Mouse (Mus musculus) midbrain, embryonic 11.5 days (tissue): ENCODE data around the gene Tmod3. TPM values are rescaled to one million over a fixed set of nuclear protein-coding genes. Genes with fewer than 3 reads are reported as not detected.

Source experiments
- ATAC-seq: fragments of 200-750 bp; cut with Nextera tagmentation; 2 replicates; pipeline ENCODE4 v1.8.0; 2017; ENCODE audit warnings: moderate TSS enrichment, moderate library complexity; ENCODE audit not compliant: low FRiP score
- DNase-seq: peaks from one replicate; pipeline ENCODE4 v3.0.0; 2015; ENCODE audit warnings: low spot score; ENCODE audit errors: missing footprints
- H3K27ac ChIP-seq: fragments of 300-500 bp; sonication (generic); 2 replicates; pipeline ENCODE4 v1.5.1; 2014; ENCODE audit warnings: low read depth, low read length
- H3K27me3 ChIP-seq: fragments of 300-500 bp; sonication (generic); 2 replicates; pipeline ENCODE4 v1.6.1; 2014; ENCODE audit warnings: mild to moderate bottlenecking, low read length, moderate library complexity, mixed read lengths; ENCODE audit not compliant: control insufficient read depth, insufficient read depth
- H3K36me3 ChIP-seq: fragments of 300-500 bp; sonication (generic); 2 replicates; pipeline ENCODE4 v1.6.1; 2014; ENCODE audit warnings: mild to moderate bottlenecking, low read length, moderate library complexity, mixed read lengths; ENCODE audit not compliant: control insufficient read depth, insufficient read depth
- H3K4me1 ChIP-seq: fragments of 300-500 bp; sonication (generic); 2 replicates; pipeline ENCODE4 v1.6.1; 2014; ENCODE audit warnings: low read length; ENCODE audit not compliant: control insufficient read depth, insufficient read depth
- H3K4me2 ChIP-seq: fragments of 300-500 bp; sonication (generic); 2 replicates; pipeline ENCODE4 v1.6.1; 2014; ENCODE audit warnings: mild to moderate bottlenecking, moderate library complexity
- H3K4me3 ChIP-seq: fragments of 300-500 bp; sonication (generic); 2 replicates; pipeline ENCODE4 v1.5.1; 2014; ENCODE audit warnings: low read depth, low read length
- H3K9ac ChIP-seq: fragments of 300-500 bp; sonication (generic); 2 replicates; pipeline ENCODE4 v1.6.1; 2014; ENCODE audit warnings: low read length
- H3K9me3 ChIP-seq: fragments of 300-500 bp; sonication (generic); 2 replicates; pipeline ENCODE4 v1.6.1; 2016; ENCODE audit warnings: low read length; ENCODE audit not compliant: control insufficient read depth
- WGBS: fragments of 180-500 bp; shearing (Covaris S2); extraction: QIAGEN DNeasy Blood & Tissue Kit; methylation state at CpG from one replicate; pipeline ENCODE4 v1.1.7; 2014; 5-methylcytosine and 5-hydroxymethylcytosine counted together
- polyA plus RNA-seq: library from polyadenylated mRNA; unstranded; fragments of >200 nt; fragmentation: Nextera tagmentation; extraction: Ambion mirVana; gene quantifications from 2 replicates; pipeline ENCODE4 v1.2.1, GENCODE M21; 2014

Tmod3 gene
- polyA plus RNA-seq, 1 experiment from 2014 or later: 97.4 TPM

GRCm38 (mm10) chr9:75589850-75590790, 30.7 kb upstream of the Tmod3 start:
- Histone ChIP-seq H3K27me3 (no peaks in the 10 kb centered on the region), H3K4me1 (no peaks in the 10 kb centered on the region), H3K36me3 (peaks cover 5% of the 10 kb centered on the region), H3K9ac (no peak overlapping the region), H3K4me2 (no peak overlapping the region), H3K9me3 (no peaks in the 10 kb centered on the region), H3K4me3 (no peak overlapping the region), H3K27ac (no peak overlapping the region)
- DNase-seq (no peak), ATAC-seq (no peak)
- 87% methylated on average over 15 of the region's 15 CpGs for WGBS

GRCm38 (mm10) chr9:75581694-75582350, 22.4 kb upstream of the Tmod3 start:
- Histone ChIP-seq H3K9ac (no peak overlapping the region), H3K9me3 (no peaks in the 10 kb centered on the region), H3K27ac (no peak overlapping the region), H3K4me3 (no peak overlapping the region), H3K4me2 (no peak overlapping the region), H3K4me1 (no peaks in the 10 kb centered on the region), H3K36me3 (peaks cover 4% of the 10 kb centered on the region), H3K27me3 (no peaks in the 10 kb centered on the region)
- ATAC-seq (no peak), DNase-seq (no peak)
- 53% methylated on average over 7 of the region's 7 CpGs for WGBS

- Histone ChIP-seq H3K4me3 (no peak overlapping the region), H3K27ac (no peak overlapping the region), H3K9ac (no peak overlapping the region), H3K9me3 (no peaks in the 10 kb centered on the region), H3K36me3 (peaks cover 10% of the 10 kb centered on the region), H3K4me1 (no peaks in the 10 kb centered on the region), H3K4me2 (no peak overlapping the region), H3K27me3 (no peaks in the 10 kb centered on the region)
- 90% methylated on average over 6 of the region's 6 CpGs for WGBS
- DNase-seq: no peak
- no peak for ATAC-seq
Observed at GRCm38 (mm10) chr9:75579321-75579720, 19.9 kb upstream of the Tmod3 start.

GRCm38 (mm10) chr9:75571036-75571942, 11.8 kb upstream of the Tmod3 start:
- no peaks in the 10 kb centered on the region for H3K9me3 ChIP-seq
- H3K4me1 ChIP-seq: no peaks in the 10 kb centered on the region
- H3K9ac ChIP-seq: no peak overlapping the region
- peaks cover 7% of the 10 kb centered on the region for H3K36me3 ChIP-seq
- no peak overlapping the region for H3K27ac ChIP-seq
- 91% methylated on average over 5 of the region's 5 CpGs for WGBS
- no peak for DNase-seq
- no peak overlapping the region for H3K4me2 ChIP-seq
- H3K4me3 ChIP-seq: no peak overlapping the region
- H3K27me3 ChIP-seq: no peaks in the 10 kb centered on the region
- ATAC-seq: no peak

- no peak for DNase-seq
- H3K4me1 ChIP-seq: no peaks in the 10 kb centered on the region
- no peaks in the 10 kb centered on the region for H3K36me3 ChIP-seq
- no peak for ATAC-seq
- H3K9ac ChIP-seq: no peak overlapping the region
- 93% methylated on average over 6 of the region's 6 CpGs for WGBS
- no peak overlapping the region for H3K4me3 ChIP-seq
- no peak overlapping the region for H3K4me2 ChIP-seq
- H3K27ac ChIP-seq: no peak overlapping the region
- no peaks in the 10 kb centered on the region for H3K9me3 ChIP-seq
- no peaks in the 10 kb centered on the region for H3K27me3 ChIP-seq
Observed at GRCm38 (mm10) chr9:75568399-75568798, 8.9 kb upstream of the Tmod3 start.

GRCm38 (mm10) chr9:75564892-75565291, 5.4 kb upstream of the Tmod3 start:
- 80% methylated on average over 6 of the region's 6 CpGs for WGBS

GRCm38 (mm10) chr9:75563622-75564021, 4.2 kb upstream of the Tmod3 start:
- no peak overlapping the region for H3K4me3 ChIP-seq
- ATAC-seq (no peak), DNase-seq (no peak)
- H3K9ac ChIP-seq: no peak overlapping the region
- no peak overlapping the region for H3K4me2 ChIP-seq
- WGBS: 92% methylated on average over 6 of the region's 6 CpGs
- H3K36me3 ChIP-seq: no peaks in the 10 kb centered on the region
- H3K9me3 ChIP-seq: no peaks in the 10 kb centered on the region
- no peaks in the 10 kb centered on the region for H3K4me1 ChIP-seq
- no peaks in the 10 kb centered on the region for H3K27me3 ChIP-seq
- H3K27ac ChIP-seq: no peak overlapping the region

More at GRCm38 (mm10) chr9:75564892-75565291, 5.4 kb upstream of the Tmod3 start:
- no peaks in the 10 kb centered on the region for H3K9me3 ChIP-seq
- H3K27me3 ChIP-seq: no peaks in the 10 kb centered on the region
- H3K27ac ChIP-seq: no peak overlapping the region
- DNase-seq (no peak), ATAC-seq (no peak)
- H3K4me3 ChIP-seq: no peak overlapping the region
- no peaks in the 10 kb centered on the region for H3K4me1 ChIP-seq
- no peaks in the 10 kb centered on the region for H3K36me3 ChIP-seq
- no peak overlapping the region for H3K4me2 ChIP-seq
- H3K9ac ChIP-seq: no peak overlapping the region

- Histone ChIP-seq H3K36me3 (no peaks in the 10 kb centered on the region), H3K4me1 (no peaks in the 10 kb centered on the region; the same call in 1 of the 2 replicates), H3K9ac (no peak overlapping the region), H3K4me2 (no peak overlapping the region), H3K27ac (no peak overlapping the region), H3K4me3 (no peak overlapping the region), H3K27me3 (no peaks in the 10 kb centered on the region), H3K9me3 (no peaks in the 10 kb centered on the region)
- ATAC-seq: no peak
- no peak for DNase-seq
- WGBS: 63% methylated on average over 2 of the region's 2 CpGs
Observed at GRCm38 (mm10) chr9:75563176-75563575, 3.7 kb upstream of the Tmod3 start.
